Mouse (Mus musculus): ENCODE data around the gene Kit. TPM values are rescaled to one million over a fixed set of nuclear protein-coding genes. Genes with fewer than 3 reads are reported as not detected.

Gene Kit
- polyA plus RNA-seq, 1 experiment = not detected

GRCm38 (mm10) chr5:75699081-75699480 lies 124.4 kb downstream of the Kit start:
- H3K79me3 ChIP-seq (ENCODE audit: low read depth) = no peaks in the 10 kb centered on the region
- no peak overlapping the region for H3K4me3 ChIP-seq (ENCODE audit: insufficient read depth, poor library complexity, severe bottlenecking)
- no peaks in the 10 kb centered on the region for H3K79me2 ChIP-seq (ENCODE audit: control insufficient read depth, insufficient read depth)
- H3K36me3 ChIP-seq (ENCODE audit: control insufficient read depth, insufficient read depth) = no peaks in the 10 kb centered on the region
- H3ac ChIP-seq (ENCODE audit: control insufficient read depth, insufficient read length, low read depth) = no peak overlapping the region
- no peak for TF ChIP-seq CEBPB (IDR thresholded peaks at IDR 0.05; ENCODE audit: low read depth)
- no peak for TF ChIP-seq USF1 (IDR thresholded peaks at IDR 0.05; ENCODE audit: low read depth)
- H3K27me3 ChIP-seq (ENCODE audit: control insufficient read depth, insufficient read depth, insufficient read length) = no peaks in the 10 kb centered on the region

GRCm38 (mm10) chr5:75699516-75699915 lies 124.8 kb downstream of the Kit start:
- no peak overlapping the region for H3K4me3 ChIP-seq (ENCODE audit: insufficient read depth, poor library complexity, severe bottlenecking)
- H3K27me3 ChIP-seq (ENCODE audit: control insufficient read depth, insufficient read depth, insufficient read length) = no peaks in the 10 kb centered on the region
- TF ChIP-seq FOSL1 (IDR thresholded peaks at IDR 0.05; ENCODE audit: insufficient read depth, low read length, poor library complexity, severe bottlenecking) (no peak), CTCF (IDR thresholded peaks at IDR 0.05; ENCODE audit: control insufficient read depth, insufficient read depth, insufficient read length) (no peak), MYOG (IDR thresholded peaks at IDR 0.05; ENCODE audit: control insufficient read depth, extremely low read depth, insufficient read length) (no peak)
- H3K36me3 ChIP-seq (ENCODE audit: control insufficient read depth, insufficient read depth) = no peaks in the 10 kb centered on the region
- no peak overlapping the region for H3ac ChIP-seq (ENCODE audit: control insufficient read depth, insufficient read length, low read depth)
- no peaks in the 10 kb centered on the region for H3K79me3 ChIP-seq (ENCODE audit: low read depth)
- no peaks in the 10 kb centered on the region for H3K79me2 ChIP-seq (ENCODE audit: control insufficient read depth, insufficient read depth)

GRCm38 (mm10) chr5:75701662-75702061 lies 126.9 kb downstream of the Kit start:
- no peaks in the 10 kb centered on the region for H3K27me3 ChIP-seq (ENCODE audit: control insufficient read depth, insufficient read depth, insufficient read length)
- H3ac ChIP-seq (ENCODE audit: control insufficient read depth, insufficient read length, low read depth) = no peak overlapping the region
- H3K36me3 ChIP-seq (ENCODE audit: control insufficient read depth, insufficient read depth) = no peaks in the 10 kb centered on the region
- H3K4me3 ChIP-seq (ENCODE audit: insufficient read depth, poor library complexity, severe bottlenecking) = no peak overlapping the region
- no peak for TF ChIP-seq MYOD1 (IDR thresholded peaks at IDR 0.05; ENCODE audit: control insufficient read depth, insufficient read length, low read depth)
- no peak for TF ChIP-seq FOSL1 (IDR thresholded peaks at IDR 0.05; ENCODE audit: insufficient read depth, low read length, poor library complexity, severe bottlenecking)
- TF ChIP-seq CEBPB (IDR thresholded peaks at IDR 0.05; ENCODE audit: low read depth) = no peak
- no peak for TF ChIP-seq MAX (IDR thresholded peaks at IDR 0.05)
- TF ChIP-seq CTCF (IDR thresholded peaks at IDR 0.05; ENCODE audit: control insufficient read depth, insufficient read depth, insufficient read length) = no peak
- TF ChIP-seq MYOG (IDR thresholded peaks at IDR 0.05; ENCODE audit: control insufficient read depth, extremely low read depth, insufficient read length) = no peak
- no peak for TF ChIP-seq USF1 (IDR thresholded peaks at IDR 0.05; ENCODE audit: low read depth)
- H3K79me2 ChIP-seq (ENCODE audit: control insufficient read depth, insufficient read depth) = no peaks in the 10 kb centered on the region
- H3K79me3 ChIP-seq (ENCODE audit: low read depth) = no peaks in the 10 kb centered on the region

GRCm38 (mm10) chr5:75702080-75702479 lies 127.4 kb downstream of the Kit start:
- Histone ChIP-seq H3K4me3 (ENCODE audit: insufficient read depth, poor library complexity, severe bottlenecking) (no peak overlapping the region), H3K79me3 (ENCODE audit: low read depth) (no peaks in the 10 kb centered on the region), H3K27me3 (ENCODE audit: control insufficient read depth, insufficient read depth, insufficient read length) (no peaks in the 10 kb centered on the region), H3ac (ENCODE audit: control insufficient read depth, insufficient read length, low read depth) (no peak overlapping the region), H3K36me3 (ENCODE audit: control insufficient read depth, insufficient read depth) (no peaks in the 10 kb centered on the region), H3K79me2 (ENCODE audit: control insufficient read depth, insufficient read depth) (no peaks in the 10 kb centered on the region)
- TF ChIP-seq MYOG (IDR thresholded peaks at IDR 0.05; ENCODE audit: control insufficient read depth, extremely low read depth, insufficient read length) (no peak), CTCF (IDR thresholded peaks at IDR 0.05; ENCODE audit: control insufficient read depth, insufficient read depth, insufficient read length) (no peak), MAX (IDR thresholded peaks at IDR 0.05) (no peak), CEBPB (IDR thresholded peaks at IDR 0.05; ENCODE audit: low read depth) (no peak), USF1 (IDR thresholded peaks at IDR 0.05; ENCODE audit: low read depth) (no peak)

GRCm38 (mm10) chr5:75704584-75705175 lies 130.0 kb downstream of the Kit start:
- no peaks in the 10 kb centered on the region for H3K79me3 ChIP-seq (ENCODE audit: low read depth)
- H3ac ChIP-seq (ENCODE audit: control insufficient read depth, insufficient read length, low read depth) = no peak overlapping the region
- H3K27me3 ChIP-seq (ENCODE audit: control insufficient read depth, insufficient read depth, insufficient read length) = no peaks in the 10 kb centered on the region
- no peaks in the 10 kb centered on the region for H3K36me3 ChIP-seq (ENCODE audit: control insufficient read depth, insufficient read depth)
- H3K79me2 ChIP-seq (ENCODE audit: control insufficient read depth, insufficient read depth) = no peaks in the 10 kb centered on the region
- TF ChIP-seq MAX (IDR thresholded peaks at IDR 0.05) (no peak), USF1 (IDR thresholded peaks at IDR 0.05; ENCODE audit: low read depth) (no peak), CTCF (IDR thresholded peaks at IDR 0.05; ENCODE audit: control insufficient read depth, insufficient read depth, insufficient read length) (no peak), CEBPB (IDR thresholded peaks at IDR 0.05; ENCODE audit: low read depth) (no peak), MYOD1 (IDR thresholded peaks at IDR 0.05; ENCODE audit: control insufficient read depth, insufficient read length, low read depth) (no peak), MYOG (IDR thresholded peaks at IDR 0.05; ENCODE audit: control insufficient read depth, extremely low read depth, insufficient read length) (no peak), FOSL1 (IDR thresholded peaks at IDR 0.05; ENCODE audit: insufficient read depth, low read length, poor library complexity, severe bottlenecking) (no peak)
- H3K4me3 ChIP-seq (ENCODE audit: insufficient read depth, poor library complexity, severe bottlenecking) = no peak overlapping the region

- H3K27me3 ChIP-seq (ENCODE audit: control insufficient read depth, insufficient read depth, insufficient read length) = no peaks in the 10 kb centered on the region
- H3ac ChIP-seq (ENCODE audit: control insufficient read depth, insufficient read length, low read depth) = no peak overlapping the region
- H3K36me3 ChIP-seq (ENCODE audit: control insufficient read depth, insufficient read depth) = no peaks in the 10 kb centered on the region
- H3K79me2 ChIP-seq (ENCODE audit: control insufficient read depth, insufficient read depth) = no peaks in the 10 kb centered on the region
- TF ChIP-seq FOSL1 (IDR thresholded peaks at IDR 0.05; ENCODE audit: insufficient read depth, low read length, poor library complexity, severe bottlenecking) (no peak), CTCF (IDR thresholded peaks at IDR 0.05; ENCODE audit: control insufficient read depth, insufficient read depth, insufficient read length) (no peak), MAX (IDR thresholded peaks at IDR 0.05) (no peak), USF1 (IDR thresholded peaks at IDR 0.05; ENCODE audit: low read depth) (no peak), CEBPB (IDR thresholded peaks at IDR 0.05; ENCODE audit: low read depth) (no peak), MYOG (IDR thresholded peaks at IDR 0.05; ENCODE audit: control insufficient read depth, extremely low read depth, insufficient read length) (no peak), MYOD1 (IDR thresholded peaks at IDR 0.05; ENCODE audit: control insufficient read depth, insufficient read length, low read depth) (no peak)
- no peaks in the 10 kb centered on the region for H3K79me3 ChIP-seq (ENCODE audit: low read depth)
- no peak overlapping the region for H3K4me3 ChIP-seq (ENCODE audit: insufficient read depth, poor library complexity, severe bottlenecking)
These were observed 130.7 kb downstream of the Kit start for GRCm38 (mm10) chr5:75705421-75705820.

All from C2C12 (cell line).